Mouse (Mus musculus) intestine, embryonic 16.5 days (tissue): ENCODE data around the gene Prex1. TPM values are rescaled to one million over a fixed set of nuclear protein-coding genes. Genes with fewer than 3 reads are reported as not detected.

ENCODE experiments used
- ATAC-seq: fragments of 200-750 bp; cut with Nextera tagmentation; 2 replicates; pipeline ENCODE4 v1.8.0; 2017; ENCODE audit warnings: moderate TSS enrichment, moderate library complexity
- H3K27ac ChIP-seq: fragments of 300-500 bp; sonication (generic); 2 replicates; pipeline ENCODE4 v1.5.1; 2014; ENCODE audit warnings: mild to moderate bottlenecking, low read length
- H3K27me3 ChIP-seq: fragments of 300-500 bp; sonication (generic); replicated peaks from 2 replicates; pipeline ENCODE4 v1.6.1; 2014; ENCODE audit warnings: low read length, control low read depth, mixed read lengths; ENCODE audit not compliant: control insufficient read depth, insufficient read depth
- H3K36me3 ChIP-seq: fragments of 300-500 bp; sonication (generic); 2 replicates; pipeline ENCODE4 v1.6.1; 2014; ENCODE audit warnings: low read length, control low read depth; ENCODE audit not compliant: control insufficient read depth, insufficient read depth
- H3K4me1 ChIP-seq: fragments of 300-500 bp; sonication (generic); 2 replicates; pipeline ENCODE4 v1.6.1; 2014; ENCODE audit warnings: low read length, control low read depth, mixed read lengths; ENCODE audit not compliant: control insufficient read depth, insufficient read depth
- H3K4me2 ChIP-seq: fragments of 300-500 bp; sonication (generic); 2 replicates; pipeline ENCODE4 v1.6.1; 2014; ENCODE audit warnings: low read depth, low read length, control low read depth
- H3K4me3 ChIP-seq: fragments of 300-500 bp; sonication (generic); 2 replicates; pipeline ENCODE4 v1.5.1; 2014; ENCODE audit warnings: mild to moderate bottlenecking, low read length
- H3K9ac ChIP-seq: fragments of 300-500 bp; sonication (generic); 2 replicates; pipeline ENCODE4 v1.6.1; 2014; ENCODE audit warnings: low read depth, low read length
- H3K9me3 ChIP-seq: fragments of 300-500 bp; sonication (generic); 2 replicates; pipeline ENCODE4 v1.6.1; 2016; ENCODE audit warnings: low read length, control low read depth; ENCODE audit not compliant: control insufficient read depth
- WGBS: fragments of 180-500 bp; shearing (Covaris S2); extraction: QIAGEN DNeasy Blood & Tissue Kit; methylation state at CpG from one replicate; pipeline ENCODE4 v1.1.7; 2014; 5-methylcytosine and 5-hydroxymethylcytosine counted together
- polyA plus RNA-seq: library from polyadenylated mRNA; unstranded; fragments of >200 nt; fragmentation: Nextera tagmentation; extraction: Ambion mirVana; gene quantifications from 2 replicates; pipeline ENCODE4 v1.2.1, GENCODE M21; 2015

Prex1 gene
- polyA plus RNA-seq, 1 experiment from 2014 or later, result 8.0 TPM

- no peaks in the 10 kb centered on the region for H3K27me3 ChIP-seq
- H3K36me3 ChIP-seq, result no peaks in the 10 kb centered on the region
- H3K9ac ChIP-seq, result no peak overlapping the region
- no peak overlapping the region for H3K27ac ChIP-seq
- H3K9me3 ChIP-seq, result no peaks in the 10 kb centered on the region
- ATAC-seq, result peak; percentile 58
- no peak overlapping the region for H3K4me3 ChIP-seq
- no peak overlapping the region for H3K4me2 ChIP-seq
- WGBS, result 44% methylated on average over 21 of the region's 21 CpGs
- H3K4me1 ChIP-seq, result peaks cover 3% of the 10 kb centered on the region; the same call in 1 of the 2 replicates
Observed at GRCm38 (mm10) chr2:166592034-166592912, 121.4 kb downstream of the Prex1 start.

- no peaks in the 10 kb centered on the region for H3K27me3 ChIP-seq
Observed at GRCm38 (mm10) chr2:166584491-166584890, 129.1 kb downstream of the Prex1 start.

GRCm38 (mm10) chr2:166583292-166583691, 130.3 kb downstream of the Prex1 start:
- H3K4me1 ChIP-seq, result no peaks in the 10 kb centered on the region
- H3K4me2 ChIP-seq, result no peak overlapping the region
- H3K27me3 ChIP-seq, result no peaks in the 10 kb centered on the region
- ATAC-seq, result no peak
- 0 out of 2 replicates have a peak, but pooled peaks cover 2% of the 10 kb centered on the region for H3K36me3 ChIP-seq
- WGBS, result 97% methylated on average over 5 of the region's 5 CpGs
- no peaks in the 10 kb centered on the region for H3K9me3 ChIP-seq
- no peak overlapping the region for H3K27ac ChIP-seq
- H3K4me3 ChIP-seq, result no peak overlapping the region
- no peak overlapping the region for H3K9ac ChIP-seq

More at GRCm38 (mm10) chr2:166584491-166584890, 129.1 kb downstream of the Prex1 start:
- ATAC-seq, result no peak
- no peaks in the 10 kb centered on the region for H3K9me3 ChIP-seq
- H3K4me3 ChIP-seq, result no peak overlapping the region
- no peak overlapping the region for H3K27ac ChIP-seq
- no peak overlapping the region for H3K9ac ChIP-seq
- 0 out of 2 replicates have a peak, but pooled peaks cover 2% of the 10 kb centered on the region for H3K36me3 ChIP-seq
- WGBS, result 80% methylated on average over 3 of the region's 3 CpGs
- H3K4me1 ChIP-seq, result no peaks in the 10 kb centered on the region
- no peak overlapping the region for H3K4me2 ChIP-seq

GRCm38 (mm10) chr2:166581881-166582583, 131.6 kb downstream of the Prex1 start:
- H3K9me3 ChIP-seq, result no peaks in the 10 kb centered on the region
- H3K4me1 ChIP-seq, result no peaks in the 10 kb centered on the region
- no peak overlapping the region for H3K27ac ChIP-seq
- H3K36me3 ChIP-seq, result 0 out of 2 replicates have a peak, but pooled peaks cover 2% of the 10 kb centered on the region
- no peak overlapping the region for H3K4me2 ChIP-seq
- WGBS, result 92% methylated on average over 21 of the region's 21 CpGs
- no peak for ATAC-seq
- no peak overlapping the region for H3K9ac ChIP-seq
- H3K27me3 ChIP-seq, result no peaks in the 10 kb centered on the region
- no peak overlapping the region for H3K4me3 ChIP-seq

GRCm38 (mm10) chr2:166579793-166580192, 133.8 kb downstream of the Prex1 start:
- WGBS, result 89% methylated on average over 5 of the region's 5 CpGs
- H3K9me3 ChIP-seq, result no peaks in the 10 kb centered on the region
- H3K27me3 ChIP-seq, result no peaks in the 10 kb centered on the region
- no peak overlapping the region for H3K27ac ChIP-seq
- H3K4me2 ChIP-seq, result no peak overlapping the region
- no peaks in the 10 kb centered on the region for H3K36me3 ChIP-seq
- H3K9ac ChIP-seq, result no peak overlapping the region
- H3K4me1 ChIP-seq, result peaks cover 1% of the 10 kb centered on the region; the same call in 1 of the 2 replicates
- no peak for ATAC-seq
- no peak overlapping the region for H3K4me3 ChIP-seq

GRCm38 (mm10) chr2:166579361-166579760, 134.3 kb downstream of the Prex1 start:
- H3K27ac ChIP-seq, result no peak overlapping the region
- H3K27me3 ChIP-seq, result no peaks in the 10 kb centered on the region
- H3K4me1 ChIP-seq, result peaks cover 5% of the 10 kb centered on the region
- no peaks in the 10 kb centered on the region for H3K36me3 ChIP-seq
- 84% methylated on average over 10 of the region's 10 CpGs for WGBS
- H3K9ac ChIP-seq, result no peak overlapping the region
- H3K4me2 ChIP-seq, result no peak overlapping the region
- ATAC-seq, result no peak
- H3K4me3 ChIP-seq, result no peak overlapping the region
- no peaks in the 10 kb centered on the region for H3K9me3 ChIP-seq

GRCm38 (mm10) chr2:166575419-166575818, 138.2 kb downstream of the Prex1 start:
- Histone ChIP-seq H3K9me3 (no peaks in the 10 kb centered on the region), H3K4me1 (peaks cover 23% of the 10 kb centered on the region), H3K27ac (no peak overlapping the region), H3K4me2 (no peak overlapping the region), H3K36me3 (no peaks in the 10 kb centered on the region; the same call in 1 of the 2 replicates), H3K9ac (no peak overlapping the region), H3K27me3 (no peaks in the 10 kb centered on the region), H3K4me3 (no peak overlapping the region)
- ATAC-seq, result no peak
- 59% methylated on average over 16 of the region's 17 CpGs for WGBS

GRCm38 (mm10) chr2:166574934-166575333, 138.7 kb downstream of the Prex1 start:
- ATAC-seq, result peak; percentile 20; the same call in 1 of the 2 replicates
- peaks cover 23% of the 10 kb centered on the region for H3K4me1 ChIP-seq
- H3K9ac ChIP-seq, result peak overlapping the region; percentile 11; the same call in 1 of the 2 replicates
- WGBS, result 16% methylated on average over 7 of the region's 7 CpGs
- H3K4me2 ChIP-seq, result no peak overlapping the region
- H3K36me3 ChIP-seq, result no peaks in the 10 kb centered on the region; the same call in 1 of the 2 replicates
- no peaks in the 10 kb centered on the region for H3K27me3 ChIP-seq
- H3K9me3 ChIP-seq, result no peaks in the 10 kb centered on the region
- no peak overlapping the region for H3K27ac ChIP-seq
- H3K4me3 ChIP-seq, result no peak overlapping the region

GRCm38 (mm10) chr2:166573621-166574020, 140.0 kb downstream of the Prex1 start:
- H3K4me2 ChIP-seq, result no peak overlapping the region
- H3K27ac ChIP-seq, result peak overlapping the region; percentile 66
- peak; percentile 27; the same call in 1 of the 2 replicates for ATAC-seq
- no peaks in the 10 kb centered on the region; the same call in 1 of the 2 replicates for H3K36me3 ChIP-seq
- no peaks in the 10 kb centered on the region for H3K27me3 ChIP-seq
- 0 out of 2 replicates have a peak overlapping the region, but pooled peaks have one; percentile 13 for H3K9ac ChIP-seq
- no peak overlapping the region for H3K4me3 ChIP-seq
- WGBS, result 69% methylated on average over 5 of the region's 5 CpGs
- H3K9me3 ChIP-seq, result no peaks in the 10 kb centered on the region
- peaks cover 23% of the 10 kb centered on the region for H3K4me1 ChIP-seq
